Mouse (Mus musculus): ENCODE data around the gene Bola3. TPM values are rescaled to one million over a fixed set of nuclear protein-coding genes. Genes with fewer than 3 reads are reported as not detected.
"Not testable (repeated sequence)": the region's sequence is repeated elsewhere in the genome, so short reads cannot be mapped to it uniquely, and the experiment has no call there.

Bola3 gene
- total RNA-seq, 2 experiments from 2014 or later: 90.1 to 127 TPM

- ATAC-seq (replicated peaks; ENCODE audit: low FRiP score, low TSS enrichment, poor library complexity, severe bottlenecking): no peak
Measured at GRCm38 (mm10) chr6:83342957-83343356, 6.0 kb upstream of the Bola3 start.

GRCm38 (mm10) chr6:83345285-83345684, 3.7 kb upstream of the Bola3 start:
- ATAC-seq (replicated peaks; ENCODE audit: low FRiP score, low TSS enrichment, poor library complexity, severe bottlenecking): not testable (repeated sequence)

GRCm38 (mm10) chr6:83347916-83348315, 1.0 kb upstream of the Bola3 start:
- no peak for ATAC-seq (replicated peaks; ENCODE audit: low FRiP score, low TSS enrichment, poor library complexity, severe bottlenecking)

- peak; percentile 78 for ATAC-seq (replicated peaks; ENCODE audit: low FRiP score, low TSS enrichment, poor library complexity, severe bottlenecking)
Measured at GRCm38 (mm10) chr6:83349274-83349958, 469 bp downstream of the Bola3 start.

GRCm38 (mm10) chr6:83350172-83350571, 1.2 kb downstream of the Bola3 start:
- ATAC-seq (replicated peaks; ENCODE audit: low FRiP score, low TSS enrichment, poor library complexity, severe bottlenecking): no peak

- ATAC-seq (replicated peaks; ENCODE audit: low FRiP score, low TSS enrichment, poor library complexity, severe bottlenecking): no peak
Measured at GRCm38 (mm10) chr6:83350851-83351405, 2.0 kb downstream of the Bola3 start.

- peak; percentile 89 for ATAC-seq (replicated peaks; ENCODE audit: low FRiP score, low TSS enrichment, poor library complexity, severe bottlenecking)
Measured at GRCm38 (mm10) chr6:83351490-83352160, 2.7 kb downstream of the Bola3 start.

- no peak for ATAC-seq (replicated peaks; ENCODE audit: low FRiP score, low TSS enrichment, poor library complexity, severe bottlenecking)
Measured at GRCm38 (mm10) chr6:83352666-83353410, 3.9 kb downstream of the Bola3 start.

GRCm38 (mm10) chr6:83354856-83355781, 6.2 kb downstream of the Bola3 start:
- ATAC-seq (replicated peaks; ENCODE audit: low FRiP score, low TSS enrichment, poor library complexity, severe bottlenecking): no peak

GRCm38 (mm10) chr6:83356569-83357138, 7.7 kb downstream of the Bola3 start:
- ATAC-seq (replicated peaks; ENCODE audit: low FRiP score, low TSS enrichment, poor library complexity, severe bottlenecking): peak; percentile 59

- ATAC-seq (replicated peaks; ENCODE audit: low FRiP score, low TSS enrichment, poor library complexity, severe bottlenecking): no peak
Measured at GRCm38 (mm10) chr6:83357436-83357835, 8.5 kb downstream of the Bola3 start.

- peak; percentile 42 for ATAC-seq (replicated peaks; ENCODE audit: low FRiP score, low TSS enrichment, poor library complexity, severe bottlenecking)
Measured at GRCm38 (mm10) chr6:83361523-83362248, 12.7 kb downstream of the Bola3 start.

GRCm38 (mm10) chr6:83363075-83363474, 14.1 kb downstream of the Bola3 start:
- ATAC-seq (replicated peaks; ENCODE audit: low FRiP score, low TSS enrichment, poor library complexity, severe bottlenecking): no peak

GRCm38 (mm10) chr6:83370316-83370965, 21.5 kb downstream of the Bola3 start:
- no peak for ATAC-seq (replicated peaks; ENCODE audit: low FRiP score, low TSS enrichment, poor library complexity, severe bottlenecking)

- no peak for ATAC-seq (replicated peaks; ENCODE audit: low FRiP score, low TSS enrichment, poor library complexity, severe bottlenecking)
Measured at GRCm38 (mm10) chr6:83371350-83371749, 22.4 kb downstream of the Bola3 start.

GRCm38 (mm10) chr6:83373704-83374300, 24.9 kb downstream of the Bola3 start:
- no peak for ATAC-seq (replicated peaks; ENCODE audit: low FRiP score, low TSS enrichment, poor library complexity, severe bottlenecking)

Data from megakaryocyte-erythroid progenitor cell, adult 5-6 weeks (primary cell).